Mouse (Mus musculus): ENCODE data around the gene Defb36.

Gene Defb36

DNA sequence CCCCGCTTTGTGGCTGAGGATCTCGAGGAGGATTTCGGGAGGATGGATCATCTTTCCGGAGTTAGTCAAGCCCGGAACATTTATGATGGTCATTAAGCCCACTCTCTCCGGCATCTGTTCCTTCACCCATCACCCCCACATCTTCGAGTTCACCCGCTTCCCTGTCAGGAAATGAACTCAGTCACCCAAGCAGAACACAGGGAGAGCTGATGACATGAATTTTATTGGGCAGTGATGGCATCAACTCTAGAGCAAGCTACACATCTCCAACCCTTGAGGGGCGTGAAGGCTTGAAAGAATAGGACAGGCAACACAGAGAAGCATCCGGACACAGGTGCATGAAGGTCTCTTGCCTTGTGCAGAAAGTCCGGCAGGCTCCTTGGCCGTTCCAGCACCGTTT is 18.0 kb downstream of the Defb36 start:
- in situ Hi-C loops (cut with MboI), result no loop called here

DNA sequence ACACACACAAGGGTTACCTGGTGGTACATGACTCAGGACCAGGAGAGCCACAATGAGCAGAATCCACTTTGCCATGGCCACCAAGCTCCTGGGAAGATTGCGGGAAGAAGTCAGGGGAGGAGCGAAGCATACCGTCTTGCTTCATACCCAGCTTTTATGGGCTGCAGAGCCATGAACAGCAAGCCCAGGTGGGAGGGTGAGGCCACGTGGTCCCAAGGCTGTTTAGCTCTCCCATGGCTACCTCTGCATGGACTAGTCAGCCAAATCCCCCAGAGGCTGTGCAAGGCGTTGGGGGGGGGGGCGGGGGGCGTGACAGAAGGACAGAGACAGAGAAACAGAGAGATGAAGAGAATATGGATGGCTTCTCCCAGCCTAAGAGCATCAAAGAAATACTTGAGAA is 18.8 kb downstream of the Defb36 start, which contains the start of gene Defb25:
Gene Defb25 (minus strand): TSS at position 101 of the 400 bp plus-strand sequence.
- in situ Hi-C loops (cut with MboI), result no loop called here

DNA sequence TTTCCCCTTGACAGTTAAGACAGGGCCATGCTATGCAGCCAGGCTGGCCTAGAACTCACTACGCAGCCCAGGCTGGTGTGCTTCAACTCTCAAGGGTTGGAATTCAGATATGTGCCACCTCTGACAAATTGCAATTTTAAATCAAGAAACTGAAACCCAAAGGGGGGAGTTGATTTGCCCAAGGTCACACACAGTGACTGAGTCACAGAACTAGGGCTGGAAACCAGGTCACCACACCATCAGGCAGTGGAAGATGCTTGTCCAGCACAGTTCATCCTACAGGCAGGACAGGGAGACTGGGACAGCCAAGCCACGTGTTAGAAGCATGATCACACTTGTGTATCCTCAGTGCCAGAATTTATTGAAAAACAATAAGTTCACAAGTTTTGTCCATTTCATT is 20.4 kb downstream of the Defb36 start:
- in situ Hi-C loops (cut with MboI), result no loop called here

DNA sequence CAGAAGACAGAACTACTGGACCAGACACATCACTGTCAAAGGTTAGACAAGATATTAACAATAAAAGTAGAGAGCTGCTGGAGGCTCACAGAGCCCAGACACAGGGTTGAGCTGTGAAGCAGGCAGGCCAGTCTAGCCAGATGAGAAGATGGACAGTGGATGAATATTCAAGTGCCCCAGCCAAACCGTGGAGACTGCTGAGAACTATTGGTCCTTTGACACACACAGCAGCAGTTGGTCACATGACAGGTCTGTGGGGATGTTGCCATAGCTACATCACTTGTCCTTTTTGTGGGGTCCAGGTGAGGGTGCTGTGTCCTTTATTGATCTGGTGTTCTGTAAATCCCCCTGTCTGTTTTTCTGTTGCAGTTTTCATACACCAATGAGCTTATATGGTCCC is 21.1 kb downstream of the Defb36 start:
- in situ Hi-C loops (cut with MboI), result no loop called here

DNA sequence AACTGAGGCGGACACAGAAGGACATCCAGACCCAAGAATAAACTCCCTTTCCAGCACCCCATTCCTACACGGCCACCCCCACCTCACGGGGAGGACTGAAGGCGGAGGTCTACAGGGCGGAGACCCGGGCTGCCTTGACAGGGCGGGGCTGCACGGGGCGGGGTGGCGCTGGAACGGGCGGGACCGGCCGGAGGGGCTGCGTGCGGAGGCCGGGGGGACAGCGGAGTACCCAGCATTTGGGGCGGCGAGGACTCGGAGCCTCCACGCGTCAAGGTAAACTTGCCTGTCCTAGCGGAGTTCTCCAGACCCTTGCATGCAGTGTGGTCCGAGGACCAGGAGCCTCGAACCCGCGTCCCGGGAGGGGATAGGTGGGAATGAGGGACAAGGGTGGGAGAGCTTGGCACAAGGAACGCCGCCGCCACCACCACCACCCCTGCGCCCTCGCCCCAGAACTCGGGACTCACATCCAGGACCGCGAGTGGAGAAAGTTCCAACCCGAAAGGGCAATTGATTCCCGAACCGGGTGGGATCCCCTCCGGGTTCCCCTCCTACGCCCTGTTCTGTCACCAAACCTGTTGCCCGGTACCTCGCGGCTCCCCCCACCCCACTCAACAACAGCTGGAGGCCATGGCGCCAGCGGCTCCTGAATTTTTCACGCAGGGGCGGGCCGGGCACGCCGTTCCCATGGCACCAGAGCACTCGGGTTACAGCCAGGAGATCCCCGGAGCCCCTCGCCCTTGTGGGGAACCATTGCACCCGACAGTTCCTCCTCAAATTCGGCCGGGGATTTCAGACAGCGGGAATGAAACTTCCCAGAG is 22.9 kb downstream of the Defb36 start, which contains the start of gene Rem1:
Gene Rem1 (plus strand): TSS at position 178 of the 818 bp plus-strand sequence.
- in situ Hi-C loops (cut with MboI), result no loop called here

DNA sequence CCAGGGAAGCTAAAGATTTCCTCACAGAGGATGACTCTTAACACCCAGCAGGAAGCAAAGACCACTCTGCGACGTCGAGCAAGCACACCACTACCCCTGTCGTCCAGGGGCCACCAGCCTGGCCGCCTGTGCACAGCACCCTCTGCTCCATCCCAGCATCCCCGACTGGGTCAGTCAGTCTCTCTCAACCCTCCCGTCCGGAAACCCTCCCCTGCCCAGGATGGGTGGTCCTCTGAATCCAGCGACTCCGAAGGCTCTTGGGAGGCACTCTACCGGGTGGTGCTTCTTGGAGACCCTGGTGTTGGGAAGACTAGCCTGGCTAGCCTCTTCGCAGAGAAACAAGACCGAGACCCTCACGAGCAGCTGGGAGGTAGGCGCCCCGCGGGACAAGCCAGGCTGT is 23.9 kb downstream of the Defb36 start:
- in situ Hi-C loops (cut with MboI), result no loop called here

DNA sequence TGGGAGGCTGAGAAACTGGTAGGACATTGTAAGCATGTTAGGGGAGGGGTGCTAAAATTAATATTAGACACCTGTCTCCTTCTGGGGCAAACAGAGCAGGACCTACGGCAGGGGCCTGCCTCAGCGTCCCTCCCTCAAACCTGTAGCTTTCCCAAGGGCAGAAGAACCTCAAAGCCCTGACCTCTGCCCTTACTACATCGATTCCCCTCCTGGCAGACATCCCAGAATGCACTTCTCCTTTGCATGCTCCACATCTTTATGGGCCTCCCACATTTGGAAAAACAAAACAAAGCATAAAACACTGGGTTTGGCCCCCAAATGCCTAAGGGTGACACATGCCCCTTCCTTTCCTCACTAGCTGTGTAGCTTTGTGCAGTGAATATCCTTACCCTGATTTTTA is 25.1 kb downstream of the Defb36 start:
- in situ Hi-C loops (cut with MboI), result no loop called here

DNA sequence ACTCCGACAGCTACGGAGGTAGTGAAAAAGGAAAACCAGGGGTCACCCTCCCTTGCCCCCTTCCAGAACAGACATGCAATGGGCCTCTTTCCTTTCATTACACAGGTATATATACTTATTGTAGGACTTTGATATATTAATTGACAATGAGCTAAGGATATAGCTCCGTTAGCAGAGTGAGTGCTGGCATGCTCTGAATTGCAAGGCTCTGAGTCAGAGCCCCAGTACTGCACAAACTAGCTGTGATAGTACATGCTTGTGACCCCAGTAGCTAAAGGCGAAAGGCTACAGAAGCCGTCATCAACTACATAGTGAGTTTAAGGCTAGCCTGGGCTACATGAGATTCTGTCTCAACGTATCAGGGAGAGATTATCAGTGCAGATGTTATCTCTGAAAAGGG is 25.8 kb downstream of the Defb36 start:
- in situ Hi-C loops (cut with MboI), result no loop called here

DNA sequence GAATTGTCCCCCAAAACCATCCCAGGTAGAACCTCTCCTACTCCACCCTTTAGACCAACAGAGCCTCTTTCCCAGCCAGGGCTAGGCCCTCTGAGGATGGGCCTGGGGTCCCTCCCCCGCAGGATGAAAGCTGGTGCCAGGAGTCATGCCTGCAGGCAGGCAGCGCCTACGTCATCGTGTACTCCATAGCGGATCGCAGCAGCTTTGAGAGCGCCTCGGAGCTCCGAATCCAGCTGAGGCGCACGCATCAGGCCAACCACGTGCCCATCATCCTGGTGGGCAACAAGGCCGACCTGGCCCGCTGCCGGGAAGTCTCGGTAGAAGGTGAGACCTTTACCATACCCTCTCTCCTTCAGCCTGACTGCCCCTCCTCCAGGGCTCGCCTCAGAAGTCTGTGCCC is 29.2 kb downstream of the Defb36 start:
- in situ Hi-C loops (cut with MboI), result no loop called here

DNA sequence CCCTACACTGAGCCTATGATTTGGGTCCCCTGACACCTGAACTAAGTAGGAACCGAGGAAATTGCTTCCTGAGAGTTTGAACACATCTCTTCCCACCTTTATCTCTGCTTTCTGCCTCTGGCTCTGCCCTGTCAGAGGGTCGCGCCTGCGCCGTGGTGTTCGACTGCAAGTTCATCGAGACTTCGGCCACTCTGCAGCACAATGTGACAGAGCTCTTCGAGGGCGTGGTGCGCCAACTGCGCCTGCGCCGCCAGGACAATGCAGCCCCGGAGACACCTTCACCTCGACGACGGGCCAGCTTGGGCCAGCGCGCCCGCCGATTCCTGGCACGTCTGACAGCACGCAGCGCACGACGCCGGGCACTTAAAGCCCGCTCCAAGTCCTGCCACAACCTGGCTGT is 30.2 kb downstream of the Defb36 start:
- in situ Hi-C loops (cut with MboI), result no loop called here

DNA sequence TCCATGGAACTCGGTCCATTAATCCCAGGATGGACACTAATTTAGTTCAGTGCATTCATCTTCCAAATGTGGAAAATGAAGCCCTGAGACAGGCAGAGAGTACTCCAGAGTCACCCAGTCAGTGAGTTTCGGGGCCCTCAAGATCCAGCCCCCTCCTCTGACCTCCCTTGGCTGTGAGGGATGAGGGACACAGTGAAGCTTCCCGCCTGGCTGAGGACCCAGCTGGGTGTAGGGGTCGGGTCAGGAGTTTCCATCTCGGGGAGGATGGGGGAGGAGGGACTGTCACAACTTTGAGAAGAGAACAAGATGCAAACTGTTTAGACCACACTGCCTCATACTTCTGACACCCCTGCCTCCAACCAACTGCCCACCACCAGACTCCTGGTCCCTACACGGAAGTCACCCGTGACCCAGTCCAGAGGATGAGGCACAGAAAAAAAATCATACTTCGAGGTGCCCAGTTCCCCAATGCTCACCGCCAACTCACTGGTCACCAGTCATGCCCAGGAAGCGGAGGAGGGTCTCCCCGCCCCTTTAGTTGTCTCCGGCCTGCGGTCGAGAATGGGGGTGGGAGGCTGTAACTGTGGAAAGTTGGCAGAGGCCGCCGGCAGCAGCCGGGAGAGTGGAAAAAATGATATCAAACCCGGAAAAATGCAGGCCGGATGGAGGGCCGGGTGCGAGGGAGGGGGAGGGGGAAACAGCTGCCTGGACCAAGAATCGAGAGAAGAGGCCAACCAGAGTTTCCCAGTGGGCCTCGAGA is 32.3 kb downstream of the Defb36 start:
- in situ Hi-C loops (cut with MboI), result no loop called here

DNA sequence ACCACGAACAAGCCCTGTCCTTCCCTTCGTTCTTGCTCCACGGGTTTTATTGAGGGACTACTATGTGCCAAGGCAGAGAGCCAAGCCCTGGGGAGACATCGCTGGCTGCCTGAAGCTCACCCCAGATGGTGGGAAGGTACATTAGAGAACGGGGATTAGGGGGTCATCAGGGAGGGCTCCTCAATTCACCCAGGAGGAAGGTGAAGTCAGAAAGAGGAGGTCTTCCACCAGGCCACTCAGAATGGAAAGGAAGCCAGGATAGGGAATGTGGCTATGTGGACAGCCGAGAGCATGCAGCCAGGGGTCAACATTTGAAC is 32.8 kb downstream of the Defb36 start:
- in situ Hi-C loops (cut with MboI), result no loop called here

DNA sequence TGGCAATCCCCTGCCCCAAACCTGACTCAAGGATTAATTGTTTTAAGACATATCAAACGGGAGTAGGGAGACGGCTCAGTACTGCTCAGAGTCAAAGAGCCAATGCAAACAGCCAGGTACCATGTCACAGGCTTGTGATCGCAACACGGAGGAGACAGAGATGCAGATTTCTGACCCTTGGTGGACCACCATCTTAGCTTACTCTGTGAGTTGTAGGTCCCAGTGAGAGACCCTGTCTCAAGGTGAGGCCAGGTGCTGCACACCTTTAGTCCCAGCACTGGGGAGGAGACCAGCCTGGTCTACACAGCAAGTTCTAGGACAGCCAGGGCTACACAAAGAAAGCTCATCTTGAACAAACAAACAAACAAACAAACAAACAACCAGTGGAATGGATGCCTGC is 33.3 kb downstream of the Defb36 start:
- in situ Hi-C loops (cut with MboI), result no loop called here

DNA sequence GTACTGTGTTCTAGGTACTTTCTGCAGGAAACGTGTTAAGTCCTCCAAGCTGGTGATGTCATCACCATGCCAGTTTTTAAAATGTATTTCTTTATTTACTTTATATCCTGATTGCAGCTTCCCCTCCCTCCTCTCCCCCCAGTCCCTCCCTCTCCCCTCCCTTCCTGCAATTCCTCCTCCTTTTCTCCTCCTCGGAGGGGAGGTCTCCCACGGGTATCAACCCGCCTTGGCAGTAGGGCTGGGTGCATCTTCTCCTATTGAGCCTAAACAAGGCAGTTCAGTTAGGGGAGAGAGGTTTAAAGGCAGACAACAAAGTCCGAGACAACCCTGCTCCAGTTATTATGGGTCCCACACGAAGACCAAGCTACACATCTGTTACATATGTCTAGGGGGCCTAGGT is 34.7 kb downstream of the Defb36 start:
- in situ Hi-C loops (cut with MboI), result no loop called here

DNA sequence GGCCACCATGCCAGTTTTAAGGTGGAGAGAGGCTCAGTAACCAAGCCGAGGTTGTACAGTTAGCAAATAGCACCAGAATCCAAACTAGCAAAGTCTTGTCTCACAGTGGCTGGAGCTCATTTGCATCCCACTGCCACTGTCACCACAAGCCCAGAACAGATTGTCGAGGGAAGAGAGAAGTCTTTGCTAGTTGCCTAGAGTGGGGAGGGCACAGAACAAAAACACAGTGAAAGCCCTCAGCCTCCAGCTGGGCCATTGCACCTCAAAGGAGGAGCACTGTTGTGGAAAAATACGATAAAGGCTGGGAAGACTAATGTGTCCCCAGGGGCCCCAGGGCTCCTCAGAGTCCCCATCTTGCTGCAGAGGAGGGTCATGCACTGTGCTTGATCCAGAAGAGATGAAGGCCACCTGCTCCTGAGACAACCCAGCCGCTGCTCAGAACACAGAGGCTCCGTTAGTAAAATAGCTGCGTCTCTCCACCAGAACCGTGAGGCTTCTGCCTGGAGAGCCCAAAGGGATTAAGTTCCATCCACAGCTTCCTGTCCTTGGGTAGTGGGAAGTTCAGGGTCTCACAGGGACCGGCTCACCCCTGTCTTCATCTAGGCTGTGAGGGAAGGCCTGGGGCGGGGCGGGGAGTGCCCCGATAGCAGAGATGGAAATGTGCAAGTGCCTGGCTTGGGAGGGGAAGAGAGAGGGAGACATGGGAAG is 35.4 kb downstream of the Defb36 start:
- in situ Hi-C loops (cut with MboI), result no loop called here

DNA sequence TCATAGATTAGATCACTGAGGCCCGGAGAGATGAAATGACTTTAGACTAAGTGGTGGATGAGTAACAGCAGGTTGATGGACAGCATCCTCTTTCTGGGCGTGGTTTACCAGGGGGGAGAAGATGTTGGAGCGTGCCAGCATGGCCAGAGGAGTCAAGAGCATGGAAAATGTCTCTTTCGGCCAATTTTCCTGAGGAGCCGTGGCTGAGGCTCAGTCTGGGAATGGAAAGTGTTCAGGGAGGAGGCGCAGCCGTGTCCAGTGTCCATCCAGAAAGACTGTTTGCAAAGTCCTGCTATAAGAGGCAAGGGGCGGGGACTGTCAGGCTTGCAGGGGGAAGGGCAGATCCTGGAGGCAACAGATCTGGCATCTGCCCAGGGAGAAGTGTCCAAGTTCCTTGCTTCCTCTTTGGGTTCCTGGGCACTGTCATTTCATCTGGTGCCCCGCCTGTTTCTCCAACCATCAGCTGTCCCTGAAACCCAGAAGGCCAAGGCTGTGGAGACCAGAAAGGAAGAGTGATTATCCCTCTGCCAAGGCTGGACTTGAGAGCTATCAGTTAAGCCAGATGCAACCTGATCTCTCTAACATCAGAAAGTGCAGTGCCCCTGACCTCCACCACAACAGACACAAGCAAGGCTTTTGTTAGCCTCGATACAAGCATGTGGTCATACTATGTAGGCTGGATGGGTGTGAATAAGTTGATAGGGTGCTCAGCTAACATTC is 48.9 kb downstream of the Defb36 start:
- in situ Hi-C loops (cut with MboI), result no loop called here

DNA sequence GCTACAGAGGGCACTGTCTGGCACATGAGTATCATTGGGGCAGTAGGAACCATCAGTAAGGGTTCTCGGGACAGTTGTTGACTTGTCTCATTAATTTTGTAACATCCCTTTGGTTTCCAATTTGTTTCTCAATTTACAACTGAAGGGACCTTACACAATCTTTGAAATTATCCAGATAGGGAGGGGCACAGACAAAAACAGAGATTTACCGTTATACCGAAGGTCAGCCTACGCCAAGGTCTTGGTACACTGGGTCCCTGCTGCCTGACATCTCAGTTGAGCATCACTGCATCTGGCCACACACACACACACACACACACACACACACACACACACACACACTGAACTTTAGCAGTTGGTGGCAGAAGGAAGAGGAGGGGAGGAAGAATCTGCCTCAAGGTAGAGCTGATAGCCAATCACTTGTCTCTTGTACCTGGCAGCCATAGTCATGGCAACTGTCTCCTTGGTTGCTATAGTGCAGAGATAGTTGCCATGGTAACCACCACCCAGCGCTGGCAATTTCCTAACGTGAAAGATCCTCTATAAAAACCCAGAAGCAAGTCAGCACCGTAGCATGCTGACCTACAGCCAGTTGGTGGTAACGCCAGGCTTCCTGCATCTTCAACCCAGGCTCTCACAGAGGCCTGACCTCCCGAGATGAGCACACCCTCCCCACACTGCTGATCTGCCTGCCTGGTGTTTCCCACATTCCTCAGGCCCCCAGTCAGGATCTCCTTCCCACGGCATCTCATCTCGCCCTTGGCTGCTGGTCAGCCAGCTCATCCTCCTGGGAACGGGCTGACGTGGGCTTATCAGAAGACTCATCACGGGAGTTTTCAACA is 50.0 kb downstream of the Defb36 start:
- in situ Hi-C loops (cut with MboI), result no loop called here

DNA sequence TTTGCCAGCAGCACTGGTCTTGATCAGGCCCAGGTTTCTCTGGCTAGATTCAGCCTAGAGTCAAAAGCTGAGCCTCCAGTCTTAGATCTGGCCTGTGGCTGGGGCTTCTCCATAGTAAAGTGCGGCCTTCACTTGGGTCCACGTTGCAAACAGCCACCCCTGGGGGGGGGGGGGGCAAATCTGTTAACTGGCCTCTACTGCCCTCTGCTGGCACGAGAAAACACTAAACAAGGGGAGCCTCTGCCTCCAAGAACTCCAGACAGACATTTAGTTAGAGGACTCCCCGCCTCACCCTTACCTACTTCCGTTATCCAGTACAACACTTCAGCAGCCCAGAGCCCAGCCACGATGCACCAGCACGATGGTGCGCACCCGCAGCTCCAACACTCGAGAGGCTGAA is 53.3 kb downstream of the Defb36 start:
- in situ Hi-C loops (cut with MboI), result no loop called here

DNA sequence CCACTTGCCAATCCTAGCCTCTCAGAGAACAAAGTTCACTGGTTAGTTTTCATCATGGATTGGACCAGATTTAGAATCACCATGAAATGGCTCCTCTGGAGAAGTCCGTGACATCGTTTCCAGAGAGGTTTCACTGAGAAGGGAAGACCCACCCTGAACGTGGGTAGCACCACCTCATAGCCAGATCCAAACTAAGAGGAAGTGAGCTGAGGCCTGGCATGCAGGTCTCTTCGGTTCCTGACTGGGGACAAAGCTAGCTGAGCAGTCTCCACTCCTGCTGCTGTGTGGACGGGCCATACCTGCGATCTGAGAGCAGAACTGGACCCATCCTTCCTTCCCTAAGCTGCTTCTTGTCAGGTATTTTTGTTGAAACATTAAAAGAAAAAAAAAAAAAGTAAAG is 57.0 kb downstream of the Defb36 start:
- in situ Hi-C loops (cut with MboI), result no loop called here

Data from mature B cell (primary cell).